Mouse (Mus musculus): Measurements from ENCODE around the gene Tedc2.

The Tedc2 gene

DNA sequence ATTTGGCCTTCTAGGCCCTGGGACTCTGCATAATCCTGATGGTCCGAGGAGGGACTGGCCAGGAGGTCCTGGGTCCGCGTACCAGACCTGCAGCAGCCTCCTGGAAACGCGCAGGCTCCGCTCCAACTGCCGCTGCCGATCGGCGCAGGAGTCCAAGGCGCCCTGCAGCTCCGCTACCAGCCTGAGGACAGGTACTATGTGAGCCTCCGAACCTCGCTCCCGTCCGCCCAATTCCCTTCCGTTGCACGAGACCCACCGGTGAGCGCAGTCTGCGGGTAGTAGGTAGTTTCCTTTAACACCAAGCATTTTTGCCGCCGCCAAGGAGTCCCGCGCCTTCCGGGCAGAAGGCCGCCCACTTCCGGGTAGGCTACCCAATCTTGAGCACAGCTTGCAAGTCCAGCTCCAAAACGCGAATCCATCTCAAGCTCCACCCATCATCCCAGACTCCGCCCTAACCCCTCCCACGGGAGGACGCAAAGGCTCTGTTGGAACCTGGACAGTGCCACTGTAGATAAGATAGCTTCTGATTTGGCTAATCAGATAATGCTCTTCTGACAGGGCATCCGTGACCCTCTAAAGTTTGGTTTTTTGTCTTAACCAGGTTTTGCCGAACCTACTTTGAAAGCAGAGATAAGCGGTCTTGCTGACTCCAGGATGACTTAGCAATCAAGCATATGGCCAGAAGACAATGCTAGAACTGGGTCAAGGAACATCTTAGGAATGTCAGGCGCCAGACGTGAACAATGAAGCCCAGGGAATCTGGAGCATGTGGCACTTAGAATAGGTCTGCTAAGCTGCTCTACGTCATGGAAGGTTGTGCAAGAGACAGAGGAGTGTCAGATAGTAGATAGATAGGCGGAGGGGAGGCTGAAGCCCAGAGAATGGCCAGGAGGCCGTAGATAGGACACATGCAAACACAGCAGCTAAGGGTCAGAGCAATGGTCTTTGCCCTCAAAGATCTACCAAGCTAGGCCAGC, at the start of gene Tedc2:
Gene Tedc2, minus strand, starts transcription at position 417 of the 977 bp plus-strand sequence.
- DNase-seq (ENCODE audit: low spot score), result peak; percentile 93

DNA sequence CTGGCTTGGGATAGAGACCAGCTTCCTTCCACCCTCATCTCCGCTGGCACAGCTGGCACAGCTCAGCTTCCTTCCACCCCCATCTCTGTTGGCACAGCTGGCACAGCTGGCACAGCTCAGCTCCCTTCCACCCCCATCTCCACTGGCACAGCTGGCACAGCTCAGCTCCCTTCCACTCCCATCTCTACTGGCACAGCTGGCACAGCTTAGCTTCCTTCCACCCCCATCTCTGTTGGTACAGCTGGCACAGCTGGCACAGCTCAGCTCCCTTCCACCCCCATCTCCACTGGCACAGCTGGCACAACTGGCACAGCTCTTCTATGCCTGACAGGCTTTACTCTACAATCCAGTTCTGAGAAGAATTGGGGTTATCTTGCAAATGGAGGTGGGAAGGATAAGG, 46.5 kb upstream of the Tedc2 start:
- DNase-seq (ENCODE audit: low spot score), result no peak

DNA sequence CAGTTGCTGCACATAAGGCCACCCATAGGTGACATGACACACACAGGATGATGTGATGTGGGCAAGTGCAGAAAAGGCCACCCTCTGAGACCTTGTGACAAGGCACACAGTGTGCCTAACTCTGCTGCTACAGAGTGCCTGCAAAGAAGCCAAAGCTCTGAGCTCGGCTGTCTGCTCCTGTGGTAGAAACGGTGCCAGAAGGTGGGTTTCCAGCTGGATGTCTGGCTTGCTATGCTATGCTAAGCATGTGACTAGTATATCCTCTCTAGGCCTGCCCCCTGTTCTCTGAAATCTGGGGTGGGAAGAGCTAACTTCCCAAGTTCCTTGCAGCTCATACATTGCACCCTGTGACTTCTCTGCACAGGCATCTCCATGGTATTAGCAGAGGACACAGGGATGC, 44.1 kb upstream of the Tedc2 start:
- no peak for DNase-seq (ENCODE audit: low spot score)

DNA sequence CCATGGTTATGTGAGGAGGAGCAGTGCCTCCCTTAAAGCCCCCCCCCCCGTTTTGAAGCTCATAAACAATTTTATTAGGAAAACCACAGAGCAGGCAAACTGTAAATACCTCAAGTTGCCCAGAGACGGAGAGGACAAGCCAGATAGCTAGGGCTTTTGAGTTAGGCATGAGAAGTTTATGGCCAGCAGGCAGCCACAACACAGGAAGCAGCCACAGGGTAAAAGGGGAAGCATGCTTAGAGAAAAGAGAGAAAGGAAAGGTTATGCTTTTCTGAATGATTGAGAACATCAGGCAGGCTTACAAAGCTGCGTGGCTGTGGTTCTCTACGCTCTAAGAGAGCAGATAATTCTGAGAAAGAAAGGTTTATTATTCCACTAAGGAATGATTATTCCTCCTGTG, 39.9 kb upstream of the Tedc2 start:
- no peak for DNase-seq (ENCODE audit: low spot score)

DNA sequence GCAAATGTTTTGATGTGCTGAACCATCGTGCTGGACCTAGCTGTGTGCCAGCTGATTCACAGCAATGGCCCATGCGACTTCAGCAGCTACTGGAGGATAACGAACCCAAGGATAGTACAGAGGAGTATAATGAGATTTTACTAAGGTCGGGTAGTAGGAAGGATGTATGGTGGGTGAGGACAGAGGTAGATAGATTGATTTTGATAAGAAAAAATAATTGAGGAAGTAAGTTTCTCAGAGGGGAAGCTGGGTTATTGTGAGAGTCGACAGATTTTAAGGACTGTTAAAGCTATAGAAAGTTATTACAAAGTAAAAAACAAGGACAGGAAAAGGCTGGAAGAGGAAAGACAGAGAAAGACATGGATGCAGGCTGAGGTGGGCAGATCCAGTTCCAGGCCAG, 39.1 kb upstream of the Tedc2 start:
- DNase-seq (ENCODE audit: low spot score), result no peak

DNA sequence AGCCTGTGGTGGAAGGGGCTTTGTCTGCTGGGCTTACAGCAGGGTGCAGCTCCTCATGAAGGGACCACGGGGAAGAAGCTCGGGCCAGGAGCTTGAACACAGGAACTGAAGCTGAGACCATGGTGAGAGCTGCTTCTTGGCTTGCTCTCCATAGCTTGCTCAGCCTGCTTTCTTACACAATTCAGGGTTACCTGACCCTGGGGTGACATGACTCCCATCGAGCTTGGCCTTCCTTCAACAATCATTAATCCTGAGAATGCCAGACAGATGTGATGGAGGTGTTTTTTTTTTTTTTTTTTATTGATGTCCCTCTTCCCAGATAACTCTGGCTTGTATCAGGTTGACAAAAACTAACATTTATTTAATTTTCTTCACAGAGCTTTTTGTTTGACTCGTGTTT, 38.3 kb upstream of the Tedc2 start:
- DNase-seq (ENCODE audit: low spot score), result no peak

DNA sequence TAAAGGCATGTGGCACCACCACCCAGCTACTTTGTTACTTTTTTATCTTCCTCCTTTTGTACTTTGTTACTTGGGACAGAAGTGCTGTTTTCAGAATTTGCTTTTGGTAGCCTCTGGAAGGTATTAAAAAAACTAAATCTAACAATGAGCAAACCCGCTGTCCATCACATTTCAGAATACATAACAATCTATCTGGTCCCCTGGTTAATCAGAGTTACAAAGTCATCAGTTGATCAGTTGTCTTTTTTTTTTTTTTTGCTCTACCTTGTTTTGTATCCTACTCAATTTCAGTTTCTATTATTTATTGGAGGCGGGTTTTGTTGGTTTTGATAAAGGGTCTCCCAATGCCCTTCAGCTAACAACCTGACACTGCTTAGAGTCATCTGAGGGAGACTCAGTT, 31.7 kb upstream of the Tedc2 start:
- no peak for DNase-seq (ENCODE audit: low spot score)

DNA sequence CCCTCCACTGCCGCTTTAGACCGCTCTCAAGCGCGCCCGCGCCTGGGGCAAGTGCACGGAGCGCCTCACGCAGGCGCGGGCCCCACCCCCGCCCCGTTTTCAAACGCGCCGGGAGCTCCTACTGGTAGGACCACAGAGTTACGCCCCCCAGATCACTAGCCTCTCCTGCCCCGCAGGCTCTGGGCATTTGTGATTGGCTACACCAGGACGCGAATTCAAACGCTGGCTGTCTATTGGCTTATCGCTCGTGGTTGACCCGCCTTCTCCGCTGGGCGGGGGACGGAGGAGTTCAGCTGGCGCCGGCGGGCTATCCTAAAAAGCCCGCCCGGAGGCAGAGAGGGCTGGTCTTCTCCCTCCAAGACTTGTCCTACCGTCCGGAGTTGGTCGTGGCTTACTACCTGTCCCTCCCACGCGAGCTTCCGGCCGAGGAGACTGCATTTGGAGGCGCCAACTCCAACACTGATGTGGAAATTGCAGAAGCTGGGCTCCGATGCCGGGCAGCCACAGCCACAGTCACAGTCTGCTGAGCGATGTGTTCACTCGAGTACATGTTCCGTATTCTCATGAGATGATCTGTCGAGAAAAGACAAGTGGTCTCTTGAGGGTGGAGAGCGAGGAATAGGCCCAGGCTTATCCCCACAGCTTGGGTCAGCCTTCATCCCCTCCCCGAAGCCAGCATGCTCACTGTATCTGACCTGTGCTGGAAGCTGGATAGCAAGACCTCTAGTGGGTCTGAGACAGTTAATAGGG, 30.8 kb upstream of the Tedc2 start, which contains the start of gene Ccnf:
Gene Ccnf, minus strand, starts transcription at position 165 of the 750 bp plus-strand sequence.
- peak; percentile 99 for DNase-seq (ENCODE audit: low spot score)

DNA sequence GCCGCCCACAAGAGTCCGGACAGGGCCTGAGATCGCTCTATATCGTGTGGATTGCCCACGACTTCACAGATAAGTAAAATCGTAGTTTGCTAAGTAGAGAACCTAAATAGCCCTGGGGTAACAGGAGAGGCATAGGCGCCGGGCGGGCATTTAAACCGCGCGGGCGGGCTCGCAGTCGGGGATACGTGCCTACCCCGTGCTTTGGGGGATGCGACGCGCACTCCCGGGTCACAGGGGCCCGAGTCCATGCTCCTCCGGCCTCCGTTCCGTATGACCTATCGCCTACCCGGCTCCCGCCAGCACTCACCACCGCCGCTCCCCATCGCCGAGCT, 30.3 kb upstream of the Tedc2 start:
- DNase-seq (ENCODE audit: low spot score), result no peak

DNA sequence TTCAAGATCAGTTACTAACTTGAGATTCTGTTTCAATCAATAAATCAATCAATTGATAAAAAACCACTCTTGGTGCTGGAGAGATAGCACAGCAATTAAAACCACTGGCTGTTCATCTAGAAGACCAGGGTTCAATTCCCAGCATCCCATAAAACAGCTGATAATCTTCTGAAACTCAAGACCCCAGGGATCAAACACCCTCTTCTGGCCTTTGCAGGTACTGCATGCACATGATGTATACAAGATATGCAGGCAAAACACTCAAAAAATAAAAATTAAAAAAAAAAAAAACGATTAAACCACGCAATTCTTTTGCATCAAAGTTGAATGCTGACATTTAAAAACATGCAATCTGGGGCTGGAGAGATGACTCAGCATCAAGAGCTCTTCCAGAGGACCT, 28.0 kb upstream of the Tedc2 start:
- no peak for DNase-seq (ENCODE audit: low spot score)

DNA sequence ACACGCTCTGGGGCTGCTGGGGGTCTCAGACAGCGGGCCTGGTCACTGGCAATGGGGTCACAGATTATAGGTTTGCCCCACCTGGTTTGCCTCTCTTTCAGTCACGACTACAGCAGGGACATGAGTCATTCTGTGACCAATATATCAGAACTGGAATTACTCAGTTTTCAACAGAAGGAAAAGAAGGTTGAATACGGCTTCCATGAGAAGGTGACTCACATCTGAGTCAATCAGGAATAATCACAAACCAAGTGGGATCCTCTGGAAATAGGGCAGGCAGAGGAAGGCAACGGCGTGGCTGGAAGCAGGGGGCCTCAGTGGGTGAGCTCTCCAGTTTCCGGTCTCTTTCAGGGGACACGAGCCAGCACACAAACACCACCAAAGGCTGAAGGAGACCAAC, 23.4 kb upstream of the Tedc2 start:
- no peak for DNase-seq (ENCODE audit: low spot score)

DNA sequence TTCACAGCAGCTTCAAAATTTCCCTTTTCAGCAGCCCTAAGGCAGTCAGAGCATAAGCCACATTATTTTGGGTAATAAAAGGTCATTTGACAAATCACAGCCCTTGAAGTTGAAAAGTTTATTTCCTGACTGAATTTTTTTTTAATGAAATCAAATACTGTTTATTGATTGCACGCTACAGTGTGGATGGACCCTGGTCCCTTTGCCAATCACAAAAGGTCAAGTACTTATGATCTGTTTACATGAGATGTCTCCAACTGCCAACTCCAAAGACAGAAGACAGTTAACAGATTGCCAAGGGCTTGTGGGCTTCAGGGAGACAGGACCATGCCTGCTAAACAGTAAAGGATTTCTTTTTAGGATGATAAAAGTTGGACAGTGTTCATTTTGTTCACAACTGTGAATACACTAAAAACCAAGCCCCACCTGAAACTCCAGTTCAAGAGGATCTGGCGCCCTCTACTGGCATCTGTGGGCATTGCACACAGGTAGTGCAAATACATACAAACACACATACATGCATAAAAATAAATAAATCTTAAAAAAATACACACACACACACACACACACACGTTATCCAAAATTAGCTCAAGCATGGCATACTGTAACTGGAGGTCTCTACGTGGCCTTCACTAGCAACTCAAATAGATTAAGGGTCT, 22.8 kb upstream of the Tedc2 start:
- DNase-seq (ENCODE audit: low spot score), result no peak

DNA sequence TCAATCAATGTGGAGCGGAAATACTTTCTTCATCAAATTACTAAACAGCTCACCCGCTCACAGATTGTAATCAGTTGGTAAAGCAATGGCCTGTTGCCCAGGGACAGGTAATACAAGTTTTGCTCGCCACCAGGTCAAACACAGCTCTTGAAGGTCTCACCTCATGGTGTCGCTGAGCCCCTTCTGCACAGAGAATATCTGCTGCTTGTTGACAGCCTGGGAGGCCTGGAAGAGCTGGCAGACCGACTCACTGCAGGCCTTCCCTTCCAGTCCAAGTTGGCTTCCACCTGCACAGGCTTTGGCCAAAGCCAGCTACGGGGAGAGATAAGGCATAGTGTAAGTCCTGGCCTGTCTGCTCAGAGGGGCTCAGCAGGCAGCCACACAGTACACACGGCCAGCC, 16.3 kb upstream of the Tedc2 start:
- no peak for DNase-seq (ENCODE audit: low spot score)

DNA sequence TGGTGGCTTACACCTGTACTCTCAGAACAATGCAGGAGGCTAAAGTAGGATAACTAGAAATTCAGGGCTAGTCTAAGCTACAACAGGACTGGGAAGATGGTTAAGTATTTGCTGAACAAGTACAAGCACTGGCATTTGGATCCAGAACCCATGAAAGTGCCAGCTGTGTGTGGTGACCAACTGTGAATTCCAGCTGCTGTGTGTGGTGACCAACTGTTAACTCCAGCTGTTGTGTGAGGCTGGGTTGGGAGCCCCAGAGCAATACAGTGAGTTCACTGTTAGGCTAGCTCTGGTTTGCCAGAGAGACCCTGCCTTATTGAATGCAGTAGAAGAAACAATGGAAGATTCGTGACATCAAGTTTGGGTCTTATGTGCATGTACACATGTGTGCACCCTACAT, 15.8 kb upstream of the Tedc2 start:
- no peak for DNase-seq (ENCODE audit: low spot score)

DNA sequence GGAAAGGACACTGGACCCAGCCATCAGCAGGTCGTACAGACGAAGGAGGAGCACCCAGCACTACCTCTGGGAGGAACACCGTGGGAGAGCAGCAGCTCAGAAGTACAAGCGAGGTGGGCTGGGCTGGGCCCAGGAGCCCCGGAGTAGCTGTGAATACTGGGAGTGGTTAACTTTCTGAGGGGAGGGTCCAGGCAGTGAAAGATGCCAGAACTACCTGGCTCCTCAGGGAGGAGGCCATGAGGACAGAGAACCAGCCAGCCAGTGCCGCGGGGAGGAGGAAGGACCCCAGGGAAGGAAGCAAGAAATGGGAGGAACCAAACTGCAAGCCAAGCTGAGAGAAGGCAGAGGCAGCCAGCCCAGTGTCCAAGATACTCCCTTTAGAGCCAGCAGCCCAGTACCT, 7.3 kb upstream of the Tedc2 start:
- DNase-seq (ENCODE audit: low spot score), result no peak

DNA sequence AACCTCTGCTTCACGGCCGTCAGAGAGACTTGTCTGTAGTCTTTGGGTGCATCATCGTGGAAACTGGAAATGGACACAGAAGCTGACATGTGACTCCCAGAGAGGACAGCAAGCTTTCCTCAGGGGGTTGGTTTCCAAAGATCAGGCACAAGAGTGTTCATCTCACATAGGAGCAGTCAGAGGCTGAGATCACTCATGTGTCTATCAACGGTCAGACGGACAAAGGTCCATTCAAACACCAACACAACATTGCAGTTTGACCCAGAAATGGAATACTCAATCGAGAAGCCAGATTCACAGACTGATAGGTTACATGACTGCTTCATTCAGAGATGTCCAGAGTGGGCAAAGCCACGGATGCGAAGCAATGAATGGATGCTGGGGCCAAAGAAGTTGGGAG, 6.1 kb upstream of the Tedc2 start:
- no peak for DNase-seq (ENCODE audit: low spot score)

DNA sequence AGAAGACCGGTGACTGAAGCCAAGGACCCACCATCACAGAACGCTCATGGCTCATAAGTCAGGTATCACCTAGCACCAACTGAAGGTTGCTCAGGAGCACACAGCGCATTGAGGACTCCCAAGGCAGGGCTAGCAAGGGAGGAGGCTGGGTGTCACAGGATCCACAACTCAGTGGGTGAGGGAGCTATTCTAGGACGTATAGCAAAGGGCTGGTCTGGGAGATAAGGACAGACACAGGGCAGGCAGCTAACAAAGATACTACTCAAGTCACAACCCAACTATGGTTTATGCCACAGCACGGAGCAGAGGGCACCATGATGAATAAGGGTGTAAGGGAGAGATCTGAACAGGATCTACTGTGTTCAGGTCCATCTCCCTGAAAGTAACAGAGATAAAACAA, 5.2 kb upstream of the Tedc2 start:
- no peak for DNase-seq (ENCODE audit: low spot score)

DNA sequence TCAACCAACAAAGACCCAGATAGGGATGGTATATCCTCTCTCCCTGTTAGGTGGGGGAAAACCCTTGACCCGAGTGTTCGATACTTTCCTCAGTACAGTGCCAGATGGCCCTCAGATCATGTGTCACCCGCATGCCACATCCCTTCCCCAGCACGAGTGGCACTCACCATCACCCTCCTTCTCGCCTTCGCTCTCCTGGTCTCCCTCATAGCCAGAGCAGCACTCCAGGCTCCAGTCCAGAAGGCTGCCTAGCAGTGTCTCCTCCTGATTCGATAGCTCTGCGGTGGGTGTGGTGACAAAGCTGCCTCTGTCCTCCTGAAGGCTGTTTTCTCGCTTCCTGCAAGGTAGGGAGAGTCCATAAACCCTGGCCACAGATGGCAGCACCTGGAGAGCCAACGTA, 4.1 kb upstream of the Tedc2 start:
- DNase-seq (ENCODE audit: low spot score), result peak; percentile 34

DNA sequence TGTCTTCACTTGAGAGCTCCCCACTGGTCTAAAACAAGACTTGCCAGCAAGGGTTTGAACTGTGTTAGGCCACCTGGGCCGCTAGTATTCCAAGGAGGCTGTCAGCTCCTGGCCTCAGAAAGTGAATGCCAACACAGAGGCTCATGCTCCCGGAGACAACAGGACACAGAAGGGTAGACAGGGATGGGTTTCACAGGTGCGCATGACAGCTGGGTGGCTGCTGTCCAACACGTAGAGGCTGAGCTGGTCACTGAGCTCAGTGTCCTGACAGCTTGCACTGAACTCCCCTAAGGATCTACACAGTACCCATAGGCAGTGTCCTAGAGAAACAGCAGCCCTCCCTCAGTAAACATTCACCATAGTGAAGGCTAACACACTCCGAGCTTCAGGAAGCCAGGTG, 2.9 kb upstream of the Tedc2 start:
- DNase-seq (ENCODE audit: low spot score), result no peak

DNA sequence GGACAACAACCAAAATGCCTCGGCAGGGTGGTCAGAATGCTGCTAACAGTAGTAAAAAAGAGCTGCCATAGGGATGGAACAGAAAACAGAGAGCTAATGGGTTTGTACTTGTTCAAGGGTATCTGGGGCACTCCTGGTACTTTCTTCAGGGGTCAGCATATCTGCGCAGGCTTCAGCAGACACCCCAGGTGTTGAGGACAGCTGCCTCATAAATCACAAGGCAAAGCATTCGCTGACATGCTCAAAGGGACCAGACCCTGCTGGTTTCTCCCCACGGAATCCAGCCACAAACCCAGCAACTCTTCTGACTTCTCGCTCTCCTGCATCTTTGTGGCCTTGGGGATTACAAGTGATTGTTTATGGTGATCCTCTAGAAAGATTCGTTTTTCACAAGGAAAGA, 2.0 kb upstream of the Tedc2 start:
- DNase-seq (ENCODE audit: low spot score), result no peak

DNA sequence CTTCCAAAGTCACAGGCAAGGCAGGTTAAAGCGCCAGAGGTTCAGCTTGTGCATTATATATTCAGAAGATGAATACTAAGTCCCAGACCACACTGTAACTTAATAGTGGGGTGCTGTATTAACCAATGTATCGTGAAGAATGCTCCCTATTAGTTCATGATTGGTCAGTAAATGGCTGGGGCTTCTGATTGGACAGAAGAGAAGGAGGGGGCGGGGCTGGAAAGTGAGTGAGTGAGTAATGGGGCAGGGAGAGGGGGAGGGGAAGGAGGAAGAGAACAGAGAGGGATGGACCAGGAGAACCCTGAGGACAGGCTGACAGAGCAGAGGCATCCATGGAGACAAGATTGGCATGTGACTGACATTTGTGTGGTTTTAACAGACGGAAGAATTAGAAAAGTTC, 3.8 kb downstream of the Tedc2 start:
- DNase-seq (ENCODE audit: low spot score), result no peak

DNA sequence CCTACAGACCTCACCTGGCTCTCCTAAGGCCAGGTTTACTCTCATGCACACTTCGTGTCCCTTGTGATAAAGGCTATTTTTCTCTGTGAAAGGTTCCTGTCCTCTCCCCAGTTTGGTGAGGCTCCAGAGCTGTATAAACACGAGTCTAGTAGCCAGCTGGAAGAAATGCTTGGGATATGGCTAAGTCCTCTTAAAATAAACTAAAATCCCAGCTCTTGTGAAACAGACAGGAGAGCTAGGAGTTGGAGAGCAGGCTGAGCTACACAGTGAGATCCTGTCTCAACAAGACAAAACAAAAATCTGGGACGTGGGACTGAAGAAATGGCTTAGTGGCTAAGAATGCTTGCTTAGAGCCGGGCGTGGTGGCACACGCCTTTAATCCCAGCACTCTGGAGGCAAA, 7.5 kb downstream of the Tedc2 start:
- no peak for DNase-seq (ENCODE audit: low spot score)

DNA sequence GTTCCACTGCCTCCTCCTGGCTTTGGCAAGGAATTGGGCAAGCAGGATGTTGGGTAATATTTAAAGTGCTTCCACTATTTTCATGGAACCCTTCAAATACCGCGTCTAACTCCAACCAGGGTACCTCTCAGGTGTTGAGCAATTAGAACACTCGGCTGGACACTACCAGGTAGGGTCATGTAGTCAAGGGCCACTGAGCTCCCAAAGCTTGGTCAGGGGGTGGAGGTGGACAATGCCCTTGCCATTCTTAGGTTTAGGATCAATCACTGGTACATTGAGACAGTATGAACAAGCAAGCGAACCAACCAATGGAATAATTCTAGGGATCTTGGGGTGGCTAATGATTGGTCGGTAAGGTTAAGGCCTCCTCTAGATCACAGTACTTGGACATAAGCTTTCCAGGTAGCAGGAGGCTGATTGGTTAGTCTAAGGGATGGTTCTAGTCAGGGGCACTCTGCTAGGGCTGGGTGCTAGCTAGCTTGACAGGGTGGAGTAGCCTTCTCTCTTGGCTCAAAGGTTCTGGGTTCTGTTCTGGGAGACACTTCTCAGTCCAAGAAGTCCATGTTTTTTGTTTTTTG, 8.1 kb downstream of the Tedc2 start:
- DNase-seq (ENCODE audit: low spot score), result no peak
